Mouse (Mus musculus) neural tube, embryonic 12.5 days (tissue): ENCODE measurements around the gene Arhgap15. TPM values are rescaled to one million over a fixed set of nuclear protein-coding genes. Genes with fewer than 3 reads are reported as not detected.

Experiments
- ATAC-seq: fragments of 200-750 bp; cut with Nextera tagmentation; 2 replicates; pipeline ENCODE4 v1.8.0; 2017; ENCODE audit warnings: low read depth, mild to moderate bottlenecking, moderate TSS enrichment, moderate library complexity; ENCODE audit not compliant: low FRiP score
- H3K27ac ChIP-seq: fragments of 300-500 bp; sonication (generic); 2 replicates; pipeline ENCODE4 v1.5.1; 2016
- H3K27me3 ChIP-seq: fragments of 300-500 bp; sonication (generic); replicated peaks from 2 replicates; pipeline ENCODE4 v1.6.1; 2016; ENCODE audit warnings: mild to moderate bottlenecking
- H3K36me3 ChIP-seq: fragments of 300-500 bp; sonication (generic); 2 replicates; pipeline ENCODE4 v1.6.1; 2016; ENCODE audit warnings: mild to moderate bottlenecking
- H3K4me1 ChIP-seq: fragments of 300-500 bp; sonication (generic); 2 replicates; pipeline ENCODE4 v1.6.1; 2016
- H3K4me2 ChIP-seq: fragments of 300-500 bp; sonication (generic); replicated peaks from 2 replicates; pipeline ENCODE4 v1.6.1; 2016; ENCODE audit warnings: mild to moderate bottlenecking
- H3K4me3 ChIP-seq: fragments of 300-500 bp; sonication (generic); 2 replicates; pipeline ENCODE4 v1.5.1; 2016
- H3K9ac ChIP-seq: fragments of 300-500 bp; sonication (generic); 2 replicates; pipeline ENCODE4 v1.6.1; 2016; ENCODE audit warnings: mild to moderate bottlenecking
- H3K9me3 ChIP-seq: fragments of 300-500 bp; sonication (generic); 2 replicates; pipeline ENCODE4 v1.6.1; 2016; ENCODE audit warnings: mild to moderate bottlenecking
- WGBS: fragments of 180-500 bp; shearing (Covaris S2); methylation state at CpG from one replicate; pipeline ENCODE4 v1.1.7; 2016; 5-methylcytosine and 5-hydroxymethylcytosine counted together
- polyA plus RNA-seq: library from polyadenylated mRNA; unstranded; fragments of >200 nt; fragmentation: Nextera tagmentation; extraction: Ambion mirVana; gene quantifications from 2 replicates; pipeline ENCODE4 v1.2.1, GENCODE M21; 2016

Arhgap15 gene
- polyA plus RNA-seq, 1 experiment from 2014 or later, result 0.81 TPM

DNA sequence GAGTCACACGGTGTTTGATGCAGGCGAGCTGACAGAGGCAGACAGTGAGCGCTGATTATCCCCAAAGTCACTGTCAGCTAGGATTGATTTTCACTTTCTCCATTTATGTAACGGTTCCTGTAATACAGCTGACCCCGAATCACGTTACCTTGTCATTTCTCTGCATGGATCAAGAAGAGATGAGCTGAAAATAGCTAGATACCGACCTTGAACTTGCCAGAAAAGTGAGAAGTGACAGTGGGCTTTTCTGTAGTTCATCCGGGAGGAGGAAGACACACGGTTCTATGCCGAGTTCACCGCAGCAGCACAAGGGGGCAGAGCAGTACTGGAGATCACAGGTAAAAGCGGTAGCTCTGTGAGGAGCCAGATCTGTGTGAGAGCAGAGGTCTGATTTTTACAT is 38.5 kb downstream of the Arhgap15 start:
- Histone ChIP-seq H3K36me3 (no peaks in the 10 kb centered on the region), H3K27ac (no peak overlapping the region), H3K9ac (no peak overlapping the region), H3K4me2 (no peak overlapping the region), H3K9me3 (no peaks in the 10 kb centered on the region), H3K27me3 (0 out of 2 replicates have a peak, but pooled peaks cover 2% of the 10 kb centered on the region), H3K4me3 (no peak overlapping the region), H3K4me1 (peaks cover 20% of the 10 kb centered on the region; the same call in 1 of the 2 replicates)
- ATAC-seq, result peak; percentile 76
- WGBS, result 47% methylated on average over 12 of the region's 12 CpGs

GRCm38 (mm10) chr2:43788484-43788883 is 39.9 kb downstream of the Arhgap15 start:
- H3K9me3 ChIP-seq, result no peaks in the 10 kb centered on the region
- no peak overlapping the region for H3K9ac ChIP-seq
- no peak overlapping the region for H3K4me3 ChIP-seq
- H3K4me2 ChIP-seq, result peak overlapping the region; percentile 21; the same call in 1 of the 2 replicates
- 0 out of 2 replicates have a peak, but pooled peaks cover 2% of the 10 kb centered on the region for H3K27me3 ChIP-seq
- no peak overlapping the region for H3K27ac ChIP-seq
- H3K4me1 ChIP-seq, result peaks cover 20% of the 10 kb centered on the region; the same call in 1 of the 2 replicates
- 25% methylated on average over 8 of the region's 8 CpGs for WGBS
- ATAC-seq, result no peak
- no peaks in the 10 kb centered on the region for H3K36me3 ChIP-seq

- peaks cover 20% of the 10 kb centered on the region; the same call in 1 of the 2 replicates for H3K4me1 ChIP-seq
- no peak for ATAC-seq
- no peaks in the 10 kb centered on the region for H3K36me3 ChIP-seq
- H3K4me3 ChIP-seq, result no peak overlapping the region
- H3K4me2 ChIP-seq, result no peak overlapping the region
- 41% methylated on average over 6 of the region's 6 CpGs for WGBS
- no peaks in the 10 kb centered on the region for H3K9me3 ChIP-seq
- H3K9ac ChIP-seq, result no peak overlapping the region
- H3K27ac ChIP-seq, result no peak overlapping the region
- 0 out of 2 replicates have a peak, but pooled peaks cover 2% of the 10 kb centered on the region for H3K27me3 ChIP-seq
These were observed 41.5 kb downstream of the Arhgap15 start for GRCm38 (mm10) chr2:43790049-43790693.

DNA sequence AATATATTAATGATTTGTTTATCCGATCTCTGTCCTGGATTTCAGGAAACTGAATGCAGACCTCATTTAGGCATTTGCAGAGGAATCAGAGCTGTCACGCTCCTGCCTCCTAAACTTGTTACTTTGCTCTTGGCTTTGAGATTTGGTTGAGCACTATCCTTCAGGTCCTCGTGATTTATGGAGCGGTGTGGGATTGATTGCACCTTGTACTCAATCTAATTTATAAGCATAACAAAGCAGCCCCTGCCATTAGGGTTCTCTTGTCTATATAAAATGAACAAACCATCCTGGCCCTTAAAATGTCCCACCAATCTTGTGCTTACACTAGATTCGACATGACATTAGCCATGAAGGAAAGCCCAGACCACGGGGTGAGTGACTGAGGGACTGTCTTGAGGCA is 43.0 kb downstream of the Arhgap15 start:
- 64% methylated on average over 6 of the region's 6 CpGs for WGBS
- H3K27me3 ChIP-seq, result 0 out of 2 replicates have a peak, but pooled peaks cover 2% of the 10 kb centered on the region

DNA sequence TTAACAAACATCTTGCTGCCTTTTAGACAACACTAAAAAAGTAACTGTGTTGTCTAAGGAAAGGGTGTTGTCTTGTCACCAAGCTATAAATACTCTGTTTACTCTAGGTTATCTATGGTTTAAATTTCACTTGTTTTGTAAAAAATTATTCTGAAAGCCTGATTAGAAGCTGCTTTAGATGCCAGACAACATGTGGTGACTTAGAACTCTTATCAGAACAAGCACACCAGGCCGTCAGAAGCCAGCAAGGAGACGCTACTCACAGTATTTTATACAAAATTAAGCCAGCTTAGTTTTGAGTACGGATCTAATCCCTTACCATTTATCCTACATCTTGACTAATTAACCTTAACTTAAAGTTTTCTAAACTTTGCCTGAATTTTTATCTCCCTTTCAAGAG is 44.5 kb downstream of the Arhgap15 start:
- H3K9ac ChIP-seq, result no peak overlapping the region
- 0 out of 2 replicates have a peak, but pooled peaks cover 7% of the 10 kb centered on the region for H3K4me1 ChIP-seq
- H3K27me3 ChIP-seq, result no peaks in the 10 kb centered on the region
- 90% methylated on average over 3 of the region's 3 CpGs for WGBS
- ATAC-seq, result no peak
- H3K36me3 ChIP-seq, result no peaks in the 10 kb centered on the region
- no peak overlapping the region for H3K4me2 ChIP-seq
- no peak overlapping the region for H3K4me3 ChIP-seq
- H3K27ac ChIP-seq, result no peak overlapping the region
- no peaks in the 10 kb centered on the region for H3K9me3 ChIP-seq

More for the DNA sequence above, 43.0 kb downstream of the Arhgap15 start:
- H3K9me3 ChIP-seq, result no peaks in the 10 kb centered on the region
- no peak overlapping the region for H3K4me2 ChIP-seq
- H3K27ac ChIP-seq, result no peak overlapping the region
- H3K9ac ChIP-seq, result no peak overlapping the region
- 0 out of 2 replicates have a peak, but pooled peaks cover 12% of the 10 kb centered on the region for H3K4me1 ChIP-seq
- no peaks in the 10 kb centered on the region for H3K36me3 ChIP-seq
- no peak overlapping the region for H3K4me3 ChIP-seq
- no peak for ATAC-seq

DNA sequence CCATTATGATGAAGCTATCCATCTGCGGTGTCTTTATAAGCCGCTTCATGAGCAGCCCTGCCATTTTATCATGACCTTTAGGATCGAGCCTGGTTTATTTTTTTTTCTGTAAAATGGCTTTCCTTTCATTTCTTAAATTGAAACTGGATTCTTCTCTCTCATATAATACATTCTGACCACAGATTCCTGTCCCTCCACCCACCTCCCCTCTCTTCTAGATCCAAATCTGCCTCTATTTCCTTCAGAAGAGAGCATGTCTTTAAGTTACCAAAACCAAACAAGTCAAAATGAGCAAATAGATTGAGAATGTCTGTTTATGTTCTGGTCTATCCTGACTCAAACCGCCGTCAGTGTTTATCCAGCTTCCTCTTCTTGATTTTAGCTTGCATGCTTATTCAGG is 46.1 kb downstream of the Arhgap15 start:
- 90% methylated on average over 5 of the region's 5 CpGs for WGBS
- H3K9ac ChIP-seq, result no peak overlapping the region
- no peaks in the 10 kb centered on the region for H3K36me3 ChIP-seq
- H3K4me2 ChIP-seq, result no peak overlapping the region
- ATAC-seq, result no peak
- H3K27me3 ChIP-seq, result no peaks in the 10 kb centered on the region
- H3K4me1 ChIP-seq, result no peaks in the 10 kb centered on the region
- H3K9me3 ChIP-seq, result no peaks in the 10 kb centered on the region
- no peak overlapping the region for H3K27ac ChIP-seq
- no peak overlapping the region for H3K4me3 ChIP-seq

DNA sequence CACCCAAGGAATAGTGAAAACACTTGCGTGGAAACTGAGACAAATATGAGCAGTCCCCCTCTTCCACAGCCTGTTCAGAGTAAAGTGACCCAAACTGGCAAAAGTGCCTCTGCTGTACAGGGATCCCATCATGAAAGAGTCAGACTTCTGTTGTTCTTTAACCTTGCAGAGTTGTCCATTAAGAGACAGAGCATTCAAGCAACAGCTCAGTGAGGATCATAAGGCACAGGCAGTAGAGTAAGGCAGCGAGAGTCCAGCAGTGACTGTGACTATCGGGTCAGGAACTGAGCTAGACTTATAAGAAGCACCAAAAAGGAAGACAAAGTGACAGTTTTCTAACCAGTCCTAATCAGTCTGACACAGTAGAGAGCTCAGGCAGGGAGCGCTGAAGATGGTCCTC is 47.8 kb downstream of the Arhgap15 start:
- 92% methylated on average over 4 of the region's 4 CpGs for WGBS
- H3K27ac ChIP-seq, result no peak overlapping the region

GRCm38 (mm10) chr2:43805960-43806744 is 57.5 kb downstream of the Arhgap15 start:
- H3K27me3 ChIP-seq, result no peaks in the 10 kb centered on the region
- no peaks in the 10 kb centered on the region for H3K4me1 ChIP-seq
- no peaks in the 10 kb centered on the region for H3K9me3 ChIP-seq
- H3K4me3 ChIP-seq, result no peak overlapping the region
- H3K36me3 ChIP-seq, result no peaks in the 10 kb centered on the region
- no peak overlapping the region for H3K27ac ChIP-seq
- no peak for ATAC-seq
- H3K4me2 ChIP-seq, result no peak overlapping the region
- 72% methylated on average over 4 of the region's 4 CpGs for WGBS
- no peak overlapping the region for H3K9ac ChIP-seq

More for the DNA sequence above, 47.8 kb downstream of the Arhgap15 start:
- no peak overlapping the region for H3K9ac ChIP-seq
- H3K27me3 ChIP-seq, result no peaks in the 10 kb centered on the region
- no peaks in the 10 kb centered on the region for H3K36me3 ChIP-seq
- H3K9me3 ChIP-seq, result no peaks in the 10 kb centered on the region
- no peak overlapping the region for H3K4me3 ChIP-seq
- no peak for ATAC-seq
- no peaks in the 10 kb centered on the region for H3K4me1 ChIP-seq
- no peak overlapping the region for H3K4me2 ChIP-seq

DNA sequence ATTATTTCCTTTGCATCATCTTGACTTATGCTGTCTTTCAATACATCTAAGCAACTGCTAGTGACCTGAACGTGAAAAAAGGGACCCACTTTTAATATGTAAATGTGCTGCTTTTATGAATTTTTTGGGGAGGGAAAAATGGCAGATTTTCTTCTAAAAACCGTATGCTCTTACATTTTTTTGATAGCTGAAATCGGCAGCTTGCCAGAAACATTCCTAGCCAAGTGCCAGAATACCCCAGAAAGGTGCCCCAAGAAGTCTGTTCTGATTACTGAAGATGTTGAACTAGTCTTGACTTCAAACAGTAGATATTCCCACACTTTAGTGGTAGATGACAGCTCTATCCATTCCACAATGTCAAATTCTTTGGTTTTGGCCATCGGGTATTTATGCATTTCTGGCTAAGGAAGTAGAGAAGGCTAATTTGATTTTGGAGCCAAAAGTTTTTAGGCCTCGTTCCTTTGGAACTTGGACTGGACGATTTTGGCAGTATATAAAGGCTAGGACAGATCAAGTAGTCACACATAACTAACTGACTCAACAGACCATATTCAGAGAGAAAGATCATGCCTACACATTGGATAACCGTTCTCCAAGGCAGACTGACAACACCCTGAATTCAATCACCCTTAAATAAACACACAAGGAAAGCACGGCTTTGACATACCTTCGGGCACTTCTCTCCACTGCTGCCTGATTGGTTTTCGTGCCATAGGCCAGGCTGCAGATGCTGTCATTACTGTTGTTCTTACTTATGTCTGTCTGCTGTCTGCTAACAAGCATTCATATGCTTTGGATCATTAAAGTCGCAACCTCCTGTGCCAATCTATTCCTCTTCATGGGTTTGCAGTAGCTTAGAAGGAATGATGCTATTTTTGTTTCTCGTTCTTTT is 67.5 kb downstream of the Arhgap15 start:
- H3K9ac ChIP-seq, result no peak overlapping the region
- ATAC-seq, result no peak
- 86% methylated on average over 12 of the region's 12 CpGs for WGBS
- H3K27ac ChIP-seq, result no peak overlapping the region
- H3K27me3 ChIP-seq, result no peaks in the 10 kb centered on the region
- H3K4me1 ChIP-seq, result no peaks in the 10 kb centered on the region
- no peak overlapping the region for H3K4me2 ChIP-seq
- H3K9me3 ChIP-seq, result no peaks in the 10 kb centered on the region
- H3K36me3 ChIP-seq, result no peaks in the 10 kb centered on the region
- no peak overlapping the region for H3K4me3 ChIP-seq

DNA sequence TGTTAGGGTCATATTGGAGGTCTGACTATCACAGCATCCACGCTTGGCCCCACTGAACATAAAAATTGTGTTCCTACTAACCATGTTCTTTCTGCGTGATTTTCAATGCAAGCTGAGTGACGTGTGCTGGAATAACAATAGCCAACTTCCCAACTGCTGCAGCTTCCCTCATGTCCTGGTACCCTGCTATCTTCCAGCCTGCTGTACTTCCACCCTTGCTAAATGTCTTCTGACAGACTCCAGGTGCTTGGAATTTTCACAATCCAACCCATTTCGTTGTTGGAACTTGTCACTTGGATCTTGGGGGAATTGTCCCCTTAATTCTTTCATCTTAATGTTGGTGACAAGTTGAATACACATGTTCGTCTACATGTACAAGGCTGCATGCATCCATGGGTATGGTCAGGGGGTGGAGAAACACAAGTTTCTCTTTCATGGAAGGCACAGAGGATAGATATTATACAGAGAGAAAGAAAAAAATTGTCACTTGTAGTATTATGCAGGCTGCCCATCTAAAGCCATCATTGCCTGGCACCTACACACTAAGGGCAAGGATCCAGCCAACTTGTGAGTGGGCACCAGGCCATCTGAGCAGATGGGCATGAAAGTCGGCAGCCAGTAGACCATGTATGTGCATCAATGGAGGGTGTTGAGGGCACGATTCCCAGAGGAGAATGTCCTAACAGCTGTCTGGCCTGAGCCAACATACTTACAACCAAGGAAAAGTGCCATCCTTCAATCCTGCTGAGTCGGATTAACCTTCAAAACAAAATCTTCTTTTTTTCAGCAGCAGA is 68.4 kb downstream of the Arhgap15 start:
- H3K9me3 ChIP-seq, result no peaks in the 10 kb centered on the region
- H3K27ac ChIP-seq, result no peak overlapping the region
- H3K9ac ChIP-seq, result no peak overlapping the region
- ATAC-seq, result no peak
- no peaks in the 10 kb centered on the region for H3K27me3 ChIP-seq
- H3K4me1 ChIP-seq, result no peaks in the 10 kb centered on the region
- 85% methylated on average over 8 of the region's 8 CpGs for WGBS
- no peak overlapping the region for H3K4me3 ChIP-seq
- H3K36me3 ChIP-seq, result no peaks in the 10 kb centered on the region
- no peak overlapping the region for H3K4me2 ChIP-seq

- ATAC-seq, result no peak
- H3K36me3 ChIP-seq, result no peaks in the 10 kb centered on the region
- no peak overlapping the region for H3K9ac ChIP-seq
- H3K4me3 ChIP-seq, result no peak overlapping the region
- H3K27me3 ChIP-seq, result no peaks in the 10 kb centered on the region
- no peaks in the 10 kb centered on the region for H3K9me3 ChIP-seq
- H3K4me2 ChIP-seq, result no peak overlapping the region
- H3K4me1 ChIP-seq, result no peaks in the 10 kb centered on the region
- H3K27ac ChIP-seq, result no peak overlapping the region
- WGBS, result 87% methylated on average over 5 of the region's 5 CpGs
These were observed 87.3 kb downstream of the Arhgap15 start for GRCm38 (mm10) chr2:43835931-43836330.
